Mouse (Mus musculus): Measurements from ENCODE around the gene Pdcd1lg2.

The Pdcd1lg2 gene

DNA sequence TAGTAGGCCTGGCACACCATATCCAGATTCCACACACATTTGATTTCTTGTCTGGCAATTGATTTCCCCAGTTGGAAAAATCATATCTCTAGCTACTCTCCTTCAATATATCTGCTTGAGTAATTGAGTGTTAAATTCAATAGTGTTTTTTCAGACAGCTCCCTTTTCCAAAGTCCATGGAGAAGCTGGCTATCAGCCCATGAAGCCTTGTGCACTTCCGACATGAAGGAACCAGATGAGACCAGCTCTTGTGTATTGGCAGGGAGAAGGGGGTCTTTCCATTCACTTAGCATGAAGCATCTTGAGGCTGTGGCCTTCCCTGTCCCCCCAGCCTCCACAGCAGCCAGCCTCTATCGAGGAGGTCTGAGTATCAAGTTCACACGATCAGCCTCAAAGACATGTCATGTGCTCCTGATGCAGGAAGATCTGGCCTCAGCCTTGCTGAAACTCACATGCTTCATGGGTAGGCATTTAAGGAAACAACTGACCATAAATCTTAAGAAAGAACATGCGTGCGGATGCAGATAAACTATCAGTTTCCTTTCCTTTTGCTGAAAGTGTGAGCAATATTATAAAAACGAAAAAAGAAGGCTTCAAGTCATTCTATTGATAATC is 88.2 kb downstream of the Pdcd1lg2 start:
- no peak for DNase-seq (ENCODE audit: low spot score)

DNA sequence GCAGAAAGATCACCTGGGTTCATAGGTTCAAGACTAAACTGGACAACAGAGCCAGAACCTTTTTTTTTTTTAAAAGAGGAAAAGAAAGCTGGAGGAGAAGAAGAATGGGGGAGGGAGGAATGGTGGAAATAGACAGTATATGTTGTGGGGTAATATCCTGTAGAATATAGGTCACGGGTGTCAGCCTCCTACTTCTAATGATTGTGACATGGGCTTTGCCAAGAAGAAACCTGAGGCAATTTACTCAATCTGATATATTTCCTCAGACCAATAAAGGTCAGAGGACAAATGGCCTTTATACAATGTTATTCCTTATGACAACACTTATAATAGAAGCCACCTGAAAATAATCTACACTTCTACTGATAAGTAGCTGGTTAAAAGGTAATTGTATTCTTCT is 89.6 kb downstream of the Pdcd1lg2 start:
- no peak for DNase-seq (ENCODE audit: low spot score)

DNA sequence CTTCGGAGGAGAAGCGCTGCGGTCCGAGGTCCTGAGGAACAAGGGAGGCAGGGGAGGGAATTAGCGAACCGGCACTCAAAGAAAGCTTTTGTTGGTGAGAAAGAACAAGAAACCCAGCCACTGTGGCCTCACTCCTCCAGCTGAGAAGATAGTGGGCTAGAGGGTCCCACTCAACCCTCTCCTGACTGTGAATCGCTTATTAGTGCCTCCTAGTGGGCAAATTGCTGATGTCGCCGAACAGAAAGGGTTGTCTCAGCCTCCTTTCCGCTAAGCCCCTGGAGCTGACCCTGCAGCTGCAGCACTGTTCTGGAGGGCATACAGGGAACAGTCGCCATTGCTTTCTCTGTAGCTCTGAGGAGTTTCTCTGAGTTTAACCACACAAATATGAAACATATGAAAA is 90.4 kb downstream of the Pdcd1lg2 start:
- peak; percentile 68 for DNase-seq (ENCODE audit: low spot score)

DNA sequence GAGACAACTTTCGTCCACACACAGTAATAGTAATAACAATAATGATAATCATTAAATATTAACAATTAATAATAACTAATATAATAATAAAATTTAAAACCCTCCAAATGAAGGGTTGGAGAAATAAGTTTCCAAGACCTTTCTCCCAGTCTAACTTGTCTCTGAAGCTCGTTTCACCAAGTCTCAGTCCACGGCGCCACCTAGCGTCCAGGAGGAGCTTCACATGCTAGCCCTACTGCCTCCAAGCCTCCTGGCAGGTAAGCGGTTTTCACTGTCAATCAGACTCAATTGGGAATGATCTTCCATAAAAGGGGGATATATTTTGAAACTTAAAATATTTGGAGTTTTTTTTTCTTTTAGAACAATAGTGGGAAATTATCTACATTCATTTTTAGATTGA is 90.8 kb downstream of the Pdcd1lg2 start:
- DNase-seq (ENCODE audit: low spot score), result peak; percentile 93

DNA sequence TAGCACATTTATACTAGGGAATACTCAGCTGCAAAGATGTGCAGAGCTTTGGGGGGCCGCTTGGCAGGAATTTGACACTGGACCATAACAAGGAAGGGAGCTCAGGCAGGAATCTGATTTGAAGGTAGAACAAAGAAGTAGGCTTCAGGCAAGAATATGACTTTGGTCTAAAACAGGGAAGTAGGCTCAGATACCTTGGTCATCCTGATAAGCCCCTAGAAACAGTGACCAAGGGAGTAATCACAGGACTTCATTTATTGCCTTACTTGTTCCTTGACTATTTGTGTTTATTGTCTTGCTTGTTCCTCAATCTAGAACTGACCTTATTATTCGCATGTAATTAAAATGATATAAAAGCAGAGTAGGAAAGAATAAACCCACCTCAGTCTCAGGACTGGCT is 93.4 kb downstream of the Pdcd1lg2 start:
- no peak for DNase-seq (ENCODE audit: low spot score)

DNA sequence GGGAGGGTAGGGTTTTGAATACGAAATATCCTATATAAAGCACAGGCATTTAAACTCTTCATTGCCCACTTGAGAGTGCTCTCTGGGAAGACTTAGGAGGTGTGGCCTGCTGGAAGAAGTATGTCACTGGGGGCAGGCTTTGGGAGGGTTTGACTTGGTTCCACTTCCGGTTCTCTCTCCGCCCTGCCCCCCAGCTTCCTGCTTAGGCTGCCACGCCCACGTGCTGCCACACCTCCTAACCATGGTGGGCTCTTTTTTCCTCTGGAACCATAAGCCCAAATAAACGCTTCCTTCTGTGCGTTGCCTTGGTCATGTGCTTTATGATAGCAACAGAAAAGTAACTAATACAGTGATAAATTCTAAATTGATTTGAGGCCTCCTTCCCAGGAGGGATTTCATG is 94.9 kb downstream of the Pdcd1lg2 start:
- no peak for DNase-seq (ENCODE audit: low spot score)

DNA sequence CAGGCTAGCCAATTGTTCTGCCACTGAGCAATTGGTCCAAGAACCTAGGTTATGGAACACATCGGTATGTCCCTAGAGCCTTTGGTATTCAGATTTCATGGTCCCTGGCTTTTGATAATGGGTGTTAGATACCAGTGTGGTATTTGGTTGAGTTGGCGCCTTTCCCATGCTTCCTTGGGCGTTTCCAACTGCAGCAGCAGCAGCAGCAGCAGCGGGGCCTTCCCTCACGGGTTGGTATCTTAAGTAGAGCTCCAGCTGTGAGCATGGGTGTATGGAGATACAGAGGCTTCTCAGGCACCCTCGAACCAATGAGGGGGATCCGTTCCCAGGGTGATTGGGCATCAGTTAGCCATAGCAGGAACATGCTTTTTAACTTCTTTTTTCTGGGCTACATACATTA is 97.5 kb downstream of the Pdcd1lg2 start:
- DNase-seq (ENCODE audit: low spot score), result no peak

DNA sequence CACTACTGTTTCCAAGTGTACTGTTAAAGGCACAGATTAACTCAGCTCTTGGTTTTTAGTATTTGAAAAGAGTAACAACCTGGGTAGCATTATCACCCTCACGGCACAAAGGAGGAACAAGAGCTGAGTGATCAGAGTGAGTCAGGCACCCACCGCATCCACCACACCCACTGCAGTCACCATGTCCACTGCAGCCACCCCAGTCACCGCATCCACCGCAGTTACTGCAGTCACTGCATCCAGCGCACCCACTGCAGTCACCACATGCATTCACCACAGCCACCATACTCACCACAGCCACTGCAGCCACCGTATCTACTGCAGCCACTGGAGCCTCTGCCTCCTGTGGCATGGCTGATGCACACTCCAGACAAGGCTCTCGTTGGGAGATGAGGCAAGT is 99.1 kb downstream of the Pdcd1lg2 start:
- DNase-seq (ENCODE audit: low spot score), result no peak

DNA sequence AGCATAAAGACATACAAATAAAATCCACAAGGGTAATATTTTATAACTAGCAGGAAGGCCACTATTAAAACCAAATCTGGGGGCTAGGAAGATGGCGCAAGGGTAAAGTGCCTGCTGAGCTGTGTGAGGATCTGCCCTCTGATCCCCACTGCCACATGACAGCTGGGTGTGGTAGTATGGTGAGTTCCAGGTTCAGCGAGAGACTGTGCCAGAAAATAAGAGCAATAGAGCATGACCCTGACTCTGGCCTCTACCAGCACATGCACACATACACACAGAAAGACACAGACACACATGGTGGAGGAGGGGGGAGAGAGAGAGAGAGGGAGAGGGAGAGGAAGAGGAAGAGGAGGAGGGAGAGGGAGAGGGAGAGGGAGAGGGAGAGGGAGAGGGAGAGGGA is 101.1 kb downstream of the Pdcd1lg2 start:
- DNase-seq (ENCODE audit: low spot score), result no peak

DNA sequence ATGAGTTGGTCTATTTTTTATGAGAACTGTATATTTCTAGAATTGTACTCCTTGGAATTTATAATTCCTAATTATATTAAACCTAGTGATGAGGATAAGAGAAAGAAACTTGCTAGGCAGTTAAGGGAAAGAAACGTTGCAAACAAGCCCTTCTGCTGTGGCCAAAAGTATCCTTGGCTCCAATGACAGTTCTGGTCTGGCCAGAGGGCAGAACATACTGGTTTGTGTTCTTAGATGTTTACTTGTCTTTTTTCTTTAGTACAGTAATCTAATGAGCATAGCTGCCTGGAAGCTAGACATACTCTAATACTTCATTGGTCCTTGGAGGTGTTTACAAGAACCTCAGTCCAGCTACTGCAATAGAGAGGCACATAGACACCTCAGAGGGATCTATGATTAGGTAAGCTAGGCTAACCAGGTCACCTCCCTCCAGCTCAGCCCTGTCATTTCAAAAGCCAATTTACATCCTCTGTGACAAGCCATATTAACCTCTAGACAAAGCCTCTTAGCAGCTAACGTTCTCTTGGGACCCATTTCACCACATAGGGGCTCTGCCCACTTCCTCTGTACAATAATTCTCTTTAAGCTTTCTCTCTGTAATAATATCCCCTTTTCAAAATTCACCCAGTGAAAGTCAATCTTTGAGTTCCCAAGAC is 102.5 kb downstream of the Pdcd1lg2 start:
- no peak for DNase-seq (ENCODE audit: low spot score)

DNA sequence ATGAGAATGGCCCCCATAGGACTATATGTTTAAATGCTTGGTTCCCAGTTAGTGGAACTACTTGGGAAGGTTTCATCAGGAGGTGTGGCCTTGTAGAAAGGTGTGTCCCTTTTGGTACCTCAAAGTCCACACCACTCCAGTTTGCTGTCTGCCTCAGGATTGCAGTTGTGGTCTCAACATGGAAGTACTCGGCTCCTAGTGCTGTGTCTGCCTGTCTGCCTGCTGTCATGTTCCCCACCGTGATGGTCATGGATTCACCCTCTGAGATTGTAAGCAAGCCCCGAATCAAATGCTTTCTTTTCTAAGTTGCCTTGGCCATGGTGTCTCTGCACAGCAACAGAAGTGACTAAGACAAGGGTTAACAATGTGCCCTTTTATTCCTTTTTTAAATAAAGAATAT is 103.4 kb downstream of the Pdcd1lg2 start:
- DNase-seq (ENCODE audit: low spot score), result no peak

DNA sequence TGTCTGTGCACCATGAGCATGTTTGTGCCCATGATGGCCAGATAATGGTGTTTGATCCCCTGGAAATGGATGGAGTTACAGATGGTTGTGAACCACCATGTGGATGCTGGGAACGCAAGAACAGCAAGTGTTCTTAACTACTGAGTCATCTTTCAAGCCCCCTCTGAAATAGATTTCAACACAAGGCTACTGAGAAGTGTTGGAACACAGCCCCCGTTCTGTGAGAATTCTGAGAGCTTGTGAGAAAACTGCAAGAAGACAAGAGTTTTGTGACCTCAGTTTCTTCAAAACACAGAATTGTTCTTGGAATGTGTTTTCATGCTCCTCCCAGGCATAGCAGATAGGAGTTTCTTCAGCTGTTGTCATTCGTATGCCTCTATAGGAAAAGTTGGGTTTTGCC is 104.7 kb downstream of the Pdcd1lg2 start:
- DNase-seq (ENCODE audit: low spot score), result no peak

DNA sequence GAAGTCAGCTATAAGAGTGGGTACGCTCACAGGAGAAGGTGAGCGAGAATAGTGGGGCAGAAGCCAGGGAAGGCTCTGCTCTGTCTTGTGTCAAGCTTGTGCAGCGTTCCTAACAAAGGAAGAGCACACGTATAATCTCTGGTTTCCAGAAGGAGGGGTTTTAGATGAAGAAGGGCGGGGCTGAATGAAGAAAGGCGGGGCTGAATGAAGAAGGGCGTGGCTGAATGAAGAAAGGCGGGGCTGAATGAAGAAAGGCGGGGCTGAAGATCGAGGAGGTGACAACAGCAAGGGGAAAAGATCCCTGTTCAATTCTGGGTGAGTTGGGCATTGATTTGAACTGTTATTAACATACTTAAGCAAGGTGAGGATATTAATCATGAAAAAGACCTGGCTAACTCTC is 105.3 kb downstream of the Pdcd1lg2 start:
- no peak for DNase-seq (ENCODE audit: low spot score)

DNA sequence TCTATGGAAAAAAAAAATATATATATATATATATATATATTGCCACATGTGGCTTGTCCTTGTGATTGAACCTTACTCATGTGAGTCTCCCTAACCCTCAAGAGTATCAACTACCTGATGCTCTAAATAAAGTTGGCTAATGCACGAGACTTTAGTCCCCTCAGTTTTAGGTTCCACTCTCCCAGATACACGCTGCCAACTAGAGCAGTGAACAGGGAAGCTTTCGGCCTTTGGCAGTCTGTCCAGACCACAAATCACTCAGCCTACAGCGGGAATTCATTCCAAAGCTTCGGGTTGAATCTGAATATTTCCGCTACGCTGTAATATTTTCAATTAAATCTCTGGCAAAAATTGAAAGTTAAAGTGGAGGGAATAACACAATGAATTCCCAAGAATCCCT is 107.7 kb downstream of the Pdcd1lg2 start:
- DNase-seq (ENCODE audit: low spot score), result no peak

DNA sequence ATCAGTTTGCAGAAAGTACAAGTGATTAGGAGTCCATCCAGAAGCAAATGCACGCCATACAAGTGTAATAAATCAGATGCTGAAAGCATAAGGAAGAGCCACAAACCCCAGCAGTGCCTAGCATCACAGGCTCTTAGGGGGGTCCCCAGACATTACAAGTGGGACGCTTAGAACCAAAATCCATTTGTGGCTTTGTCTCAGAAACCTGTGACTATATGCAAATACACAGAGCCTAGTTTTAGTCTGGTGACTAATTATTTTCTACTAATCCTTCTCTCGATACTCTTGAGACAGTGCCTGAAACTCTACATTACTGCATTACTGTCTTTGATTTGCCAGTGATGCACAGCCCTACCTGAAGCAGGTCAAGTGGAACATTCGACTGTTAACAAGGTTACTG is 108.2 kb downstream of the Pdcd1lg2 start:
- DNase-seq (ENCODE audit: low spot score), result no peak

Data from embryo, embryonic 10 days (tissue).